Mouse (Mus musculus): ENCODE results near the gene Prmt1. TPM values are rescaled to one million over a fixed set of nuclear protein-coding genes. Genes with fewer than 3 reads are reported as not detected.

Gene Prmt1
- polyA plus RNA-seq, 1 experiment = 47.1 TPM

DNA sequence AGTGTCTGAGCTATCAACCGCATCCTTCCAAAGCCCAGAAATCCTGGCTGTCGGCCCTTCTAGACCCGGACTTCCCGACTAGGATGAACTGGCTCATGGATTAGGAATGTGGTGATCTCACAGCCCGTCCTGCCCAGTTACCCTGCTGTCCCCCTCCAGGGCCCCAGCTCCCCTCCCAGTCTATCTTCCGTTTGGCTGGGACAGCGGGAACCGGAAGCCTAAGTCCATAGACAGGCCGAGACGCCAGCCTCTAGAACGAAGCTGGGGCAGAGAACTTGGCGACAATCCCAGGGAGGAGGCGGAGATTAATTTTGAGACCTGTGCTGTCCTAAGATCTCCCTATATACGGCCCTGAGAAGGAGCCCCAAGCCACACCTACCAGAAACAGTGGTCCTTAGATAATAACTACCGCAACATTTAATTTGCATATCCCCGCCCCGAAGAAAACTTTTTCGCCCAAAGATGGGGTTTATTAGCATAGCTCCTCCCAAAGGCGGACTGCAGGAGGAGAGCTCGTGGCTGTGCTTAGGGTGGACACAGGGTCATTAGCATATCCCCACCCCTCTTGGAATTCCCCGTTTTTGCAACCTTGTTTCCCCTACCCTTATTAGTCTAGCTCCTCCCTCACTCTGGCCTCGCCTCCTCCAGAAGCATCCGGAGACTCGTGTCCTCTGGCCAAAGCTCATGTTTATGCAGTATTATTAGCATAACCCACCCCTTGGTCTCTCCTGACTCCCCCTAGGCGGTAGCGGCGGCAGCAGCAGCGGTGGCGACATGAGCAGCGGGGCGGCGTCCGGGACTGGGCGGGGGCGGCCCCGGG lies 31.1 kb upstream of the Prmt1 start, which contains the start of gene Rras:
Rras (plus strand) TSS at position 720 of the 820 bp plus-strand sequence.
- H3K27ac ChIP-seq (replicated peaks; ENCODE audit: low read depth, low read length) = peak within 1 kb of the TSS; percentile 100
- H3K4me3 ChIP-seq (ENCODE audit: insufficient read depth, low read depth, low read length) = peak within 1 kb of the TSS; percentile 70
- peaks cover 6% of the 10 kb centered on the region; the same call in 1 of the 2 replicates for H3K4me1 ChIP-seq (ENCODE audit: control insufficient read depth, insufficient read depth, insufficient read length, low read length)

- peak overlapping the region; percentile 100 for H3K27ac ChIP-seq (replicated peaks; ENCODE audit: low read depth, low read length)
- H3K4me1 ChIP-seq (ENCODE audit: control insufficient read depth, insufficient read depth, insufficient read length, low read length) = peaks cover 6% of the 10 kb centered on the region; the same call in 1 of the 2 replicates
- H3K4me3 ChIP-seq (ENCODE audit: insufficient read depth, low read depth, low read length) = peak overlapping the region; percentile 70
These were observed 30.4 kb upstream of the Prmt1 start for GRCm38 (mm10) chr7:45016761-45017160.

- H3K4me3 ChIP-seq (ENCODE audit: insufficient read depth, low read depth, low read length) = peak within 1 kb of the TSS; percentile 78
- H3K27ac ChIP-seq (replicated peaks; ENCODE audit: low read depth, low read length) = peak within 1 kb of the TSS; percentile 100
- H3K4me1 ChIP-seq (ENCODE audit: control insufficient read depth, insufficient read depth, insufficient read length, low read length) = peaks cover 6% of the 10 kb centered on the region; the same call in 1 of the 2 replicates
These were observed 29.7 kb upstream of the Prmt1 start, which contains the start of gene Scaf1 for GRCm38 (mm10) chr7:45015957-45016612. TSS of gene Scaf1 (minus strand) at chr7:45016363.

DNA sequence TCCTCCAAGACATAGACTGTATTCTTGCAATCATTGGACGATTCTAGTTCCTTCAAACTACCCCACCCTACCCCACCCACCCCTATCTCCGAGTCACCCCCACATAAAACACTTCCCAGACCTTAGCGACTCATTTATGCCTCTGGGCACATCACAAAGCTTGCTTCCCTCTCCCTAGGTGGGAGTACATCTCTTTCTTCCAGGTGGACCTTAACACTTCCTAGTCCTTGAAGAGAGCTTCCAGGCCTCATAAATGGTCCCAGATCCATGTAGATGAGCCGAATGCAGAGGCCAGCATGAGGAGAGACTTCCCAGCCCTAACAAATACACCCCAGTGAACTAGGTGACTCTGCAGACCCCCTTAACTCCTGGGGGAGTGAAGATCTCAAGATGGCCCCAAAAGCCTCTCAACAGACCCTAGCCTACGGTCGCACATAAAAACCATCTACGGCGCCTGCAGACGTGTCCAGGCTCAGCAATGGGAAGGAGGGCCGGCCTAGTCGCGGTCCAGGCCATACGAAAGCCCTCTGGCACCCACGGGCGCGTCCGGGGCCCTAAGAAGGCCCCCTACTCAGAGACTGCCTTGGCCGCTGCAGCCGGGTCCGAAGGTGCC lies 29.1 kb upstream of the Prmt1 start:
- H3K4me1 ChIP-seq (ENCODE audit: control insufficient read depth, insufficient read depth, insufficient read length, low read length) = peaks cover 6% of the 10 kb centered on the region; the same call in 1 of the 2 replicates
- H3K4me3 ChIP-seq (ENCODE audit: insufficient read depth, low read depth, low read length) = peak overlapping the region; percentile 78
- peak overlapping the region; percentile 82 for H3K27ac ChIP-seq (replicated peaks; ENCODE audit: low read depth, low read length)

GRCm38 (mm10) chr7:45014096-45014451 lies 27.7 kb upstream of the Prmt1 start:
- peaks cover 6% of the 10 kb centered on the region; the same call in 1 of the 2 replicates for H3K4me1 ChIP-seq (ENCODE audit: control insufficient read depth, insufficient read depth, insufficient read length, low read length)
- no peak overlapping the region for H3K4me3 ChIP-seq (ENCODE audit: insufficient read depth, low read depth, low read length)
- no peak overlapping the region for H3K27ac ChIP-seq (replicated peaks; ENCODE audit: low read depth, low read length)

GRCm38 (mm10) chr7:45013366-45014095 lies 27.2 kb upstream of the Prmt1 start:
- no peak overlapping the region for H3K4me3 ChIP-seq (ENCODE audit: insufficient read depth, low read depth, low read length)
- H3K4me1 ChIP-seq (ENCODE audit: control insufficient read depth, insufficient read depth, insufficient read length, low read length) = peaks cover 6% of the 10 kb centered on the region; the same call in 1 of the 2 replicates
- H3K27ac ChIP-seq (replicated peaks; ENCODE audit: low read depth, low read length) = peak overlapping the region; percentile 53

DNA sequence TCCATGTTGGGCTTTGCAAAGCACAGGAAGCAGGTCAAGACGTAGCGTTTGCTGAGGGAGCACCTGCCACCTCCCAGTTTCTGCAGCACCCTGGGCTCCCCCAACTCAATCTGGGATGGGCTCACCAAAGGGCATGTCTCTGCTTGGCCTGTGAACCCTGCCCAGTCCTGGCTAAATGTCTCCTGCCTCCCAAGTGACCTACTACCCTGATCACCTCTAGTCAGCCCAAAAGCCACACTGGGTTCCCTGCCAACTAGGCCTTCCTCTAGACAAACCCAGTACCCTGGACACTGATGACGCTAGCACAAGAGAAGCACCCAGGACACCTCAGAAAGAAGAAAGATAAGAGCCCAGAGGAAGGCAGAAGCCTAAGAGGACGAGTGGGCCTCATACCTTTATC lies 26.5 kb upstream of the Prmt1 start:
- Histone ChIP-seq H3K27ac (replicated peaks; ENCODE audit: low read depth, low read length) (peak overlapping the region; percentile 53), H3K4me3 (ENCODE audit: insufficient read depth, low read depth, low read length) (no peak overlapping the region), H3K4me1 (ENCODE audit: control insufficient read depth, insufficient read depth, insufficient read length, low read length) (peaks cover 6% of the 10 kb centered on the region; the same call in 1 of the 2 replicates)

DNA sequence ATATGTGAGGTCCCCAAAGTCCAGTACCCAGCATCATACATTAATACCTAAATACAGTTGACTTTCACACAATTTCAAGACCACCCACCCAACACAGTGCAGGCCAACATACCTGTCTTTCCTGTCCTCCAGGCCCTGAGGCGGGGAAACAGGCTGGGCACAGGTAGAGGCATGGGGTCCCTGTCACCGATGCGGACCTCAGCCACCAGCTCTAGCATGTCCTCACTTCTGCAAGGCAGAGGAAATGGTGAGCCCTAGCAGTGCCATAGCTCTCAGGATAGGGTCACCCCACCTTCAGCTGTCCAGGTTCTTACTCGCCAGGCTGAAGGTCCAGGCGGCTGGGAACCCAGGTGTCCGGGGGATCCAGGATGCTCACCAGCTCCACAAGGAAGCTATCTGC lies 25.6 kb upstream of the Prmt1 start:
- peaks cover 6% of the 10 kb centered on the region; the same call in 1 of the 2 replicates for H3K4me1 ChIP-seq (ENCODE audit: control insufficient read depth, insufficient read depth, insufficient read length, low read length)
- H3K4me3 ChIP-seq (ENCODE audit: insufficient read depth, low read depth, low read length) = no peak overlapping the region
- no peak overlapping the region for H3K27ac ChIP-seq (replicated peaks; ENCODE audit: low read depth, low read length)

GRCm38 (mm10) chr7:45008411-45008810 lies 22.0 kb upstream of the Prmt1 start:
- H3K4me3 ChIP-seq (ENCODE audit: insufficient read depth, low read depth, low read length) = no peak overlapping the region
- H3K27ac ChIP-seq (replicated peaks; ENCODE audit: low read depth, low read length) = no peak overlapping the region

DNA sequence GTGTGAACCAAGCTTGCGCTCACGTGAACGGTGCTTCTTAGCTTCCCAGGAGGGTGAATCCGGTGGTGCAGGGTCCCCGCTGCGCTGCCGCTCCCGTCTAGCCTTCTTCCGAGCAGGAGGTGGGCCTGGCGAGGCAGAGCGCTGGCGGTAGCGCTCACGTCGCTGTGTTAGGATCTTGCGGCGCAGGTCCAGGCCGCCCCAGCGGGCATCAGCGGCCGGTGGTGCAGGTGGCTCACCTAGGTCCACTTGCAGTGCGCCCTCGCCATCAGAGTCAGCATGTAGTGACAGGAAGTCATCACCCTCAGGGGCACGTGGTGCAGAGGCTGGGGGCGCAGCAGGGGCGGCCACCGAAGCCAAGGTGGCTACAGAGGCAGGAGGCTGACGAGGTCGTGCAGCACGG lies 21.5 kb upstream of the Prmt1 start:
- H3K27ac ChIP-seq (replicated peaks; ENCODE audit: low read depth, low read length) = no peak overlapping the region
- no peak overlapping the region for H3K4me3 ChIP-seq (ENCODE audit: insufficient read depth, low read depth, low read length)
- no peaks in the 10 kb centered on the region; the same call in 1 of the 2 replicates for H3K4me1 ChIP-seq (ENCODE audit: control insufficient read depth, insufficient read depth, insufficient read length, low read length)

More at GRCm38 (mm10) chr7:45008411-45008810, 22.0 kb upstream of the Prmt1 start:
- H3K4me1 ChIP-seq (ENCODE audit: control insufficient read depth, insufficient read depth, insufficient read length, low read length) = peaks cover 1% of the 10 kb centered on the region; the same call in 1 of the 2 replicates

GRCm38 (mm10) chr7:45007141-45007540 lies 20.8 kb upstream of the Prmt1 start:
- H3K27ac ChIP-seq (replicated peaks; ENCODE audit: low read depth, low read length) = no peak overlapping the region
- H3K4me1 ChIP-seq (ENCODE audit: control insufficient read depth, insufficient read depth, insufficient read length, low read length) = no peaks in the 10 kb centered on the region
- H3K4me3 ChIP-seq (ENCODE audit: insufficient read depth, low read depth, low read length) = no peak overlapping the region

DNA sequence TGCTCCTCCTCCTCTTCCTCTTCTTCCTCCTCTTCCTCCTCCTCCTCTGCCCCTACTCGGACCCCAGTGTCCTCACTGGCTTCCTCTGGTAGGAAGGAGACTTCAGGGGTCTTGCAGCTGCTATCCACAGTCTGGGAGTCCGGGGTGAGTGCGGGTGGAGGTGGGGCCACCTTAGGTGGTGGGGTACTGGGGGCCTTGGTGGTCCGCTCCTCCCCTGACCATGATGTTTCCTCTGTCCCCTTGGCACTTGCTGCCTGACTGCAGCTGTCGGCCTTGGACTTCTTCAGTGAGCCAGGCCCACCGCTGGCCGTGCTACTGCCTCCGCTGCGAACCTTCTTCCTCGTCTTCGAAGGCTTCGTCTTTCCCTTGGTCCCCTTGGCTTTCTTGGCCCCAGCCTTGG lies 20.1 kb upstream of the Prmt1 start:
- no peaks in the 10 kb centered on the region for H3K4me1 ChIP-seq (ENCODE audit: control insufficient read depth, insufficient read depth, insufficient read length, low read length)

DNA sequence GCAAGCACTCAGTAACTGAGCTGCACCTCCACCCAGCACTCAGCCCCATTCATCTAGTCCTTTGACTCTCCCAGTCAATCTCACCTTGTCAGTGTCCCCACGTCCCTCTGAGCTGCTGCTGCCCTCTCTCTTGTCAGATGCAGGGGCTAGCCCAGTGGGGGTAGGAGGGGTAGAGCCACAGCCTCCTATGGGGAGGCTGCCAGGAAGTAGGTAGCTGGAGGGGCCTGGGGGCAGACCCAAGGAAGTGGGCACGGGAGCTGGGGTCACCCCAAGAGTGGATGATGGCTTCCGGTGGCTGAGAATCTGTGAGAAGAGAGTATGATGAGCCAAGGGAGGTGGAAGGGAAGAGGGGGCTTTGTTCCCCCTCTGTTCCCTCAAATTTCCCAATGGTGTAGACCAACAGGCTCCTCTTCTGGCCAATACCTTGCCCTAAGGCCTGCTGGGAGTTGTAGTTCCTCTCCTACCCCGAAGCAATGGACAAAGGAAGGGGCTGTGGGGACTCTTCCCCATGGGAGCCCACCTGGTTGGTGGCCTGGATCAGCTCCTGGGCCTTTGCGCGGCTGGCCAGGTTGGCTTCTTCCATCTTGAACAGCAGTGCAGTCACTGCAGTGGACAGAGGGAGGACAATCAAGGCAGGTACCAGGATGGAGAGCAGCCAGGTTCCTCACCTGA lies 19.1 kb upstream of the Prmt1 start:
- Histone ChIP-seq H3K4me1 (ENCODE audit: control insufficient read depth, insufficient read depth, insufficient read length, low read length) (no peaks in the 10 kb centered on the region), H3K27ac (replicated peaks; ENCODE audit: low read depth, low read length) (no peak overlapping the region), H3K4me3 (ENCODE audit: insufficient read depth, low read depth, low read length) (no peak overlapping the region)

More for the DNA sequence above, 20.1 kb upstream of the Prmt1 start:
- Histone ChIP-seq H3K27ac (replicated peaks; ENCODE audit: low read depth, low read length) (no peak overlapping the region), H3K4me3 (ENCODE audit: insufficient read depth, low read depth, low read length) (no peak overlapping the region)

DNA sequence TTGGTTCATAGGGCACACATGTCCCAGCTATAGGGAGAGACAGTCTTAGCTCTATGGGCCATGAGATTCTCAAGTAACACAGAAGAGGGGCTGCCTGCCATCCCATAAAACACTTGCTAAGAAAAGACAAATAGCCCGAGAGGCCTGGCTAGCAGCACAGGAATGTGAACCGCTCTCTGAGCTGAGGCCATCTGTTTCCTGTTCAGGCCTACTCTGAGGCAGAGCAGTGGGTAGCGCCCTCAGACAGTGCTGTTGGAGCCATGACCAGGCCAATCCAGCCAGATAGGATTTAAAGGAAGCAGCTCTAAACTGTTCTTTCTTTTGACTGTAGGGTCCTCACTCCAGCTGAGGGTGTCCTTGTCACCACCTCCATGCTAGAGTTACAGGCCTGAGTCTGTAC lies 18.2 kb upstream of the Prmt1 start:
- Histone ChIP-seq H3K4me1 (ENCODE audit: control insufficient read depth, insufficient read depth, insufficient read length, low read length) (peaks cover under 1% of the 10 kb centered on the region; the same call in 1 of the 2 replicates), H3K27ac (replicated peaks; ENCODE audit: low read depth, low read length) (no peak overlapping the region), H3K4me3 (ENCODE audit: insufficient read depth, low read depth, low read length) (no peak overlapping the region)
